Mouse (Mus musculus) stomach, embryonic 15.5 days (tissue): ENCODE measurements around the gene Atf7ip2. TPM values are rescaled to one million over a fixed set of nuclear protein-coding genes. Genes with fewer than 3 reads are reported as not detected.
"Not testable (repeated sequence)": the region's sequence is repeated elsewhere in the genome, so short reads cannot be mapped to it uniquely, and the experiment has no call there.

Experiments
- ATAC-seq: fragments of 200-750 bp; cut with Nextera tagmentation; 2 replicates; pipeline ENCODE4 v1.8.0; 2017; ENCODE audit warnings: low read depth, moderate number of reproducible peaks, moderate TSS enrichment; ENCODE audit not compliant: insufficient read depth, low FRiP score
- H3K27ac ChIP-seq: fragments of 300-500 bp; sonication (generic); 2 replicates; pipeline ENCODE4 v1.5.1; 2015; ENCODE audit warnings: mild to moderate bottlenecking, inconsistent platforms
- H3K27me3 ChIP-seq: fragments of 300-500 bp; sonication (generic); replicated peaks from 2 replicates; pipeline ENCODE4 v1.6.1; 2015; ENCODE audit warnings: inconsistent platforms
- H3K36me3 ChIP-seq: fragments of 300-500 bp; sonication (generic); 2 replicates; pipeline ENCODE4 v1.6.1; 2015; ENCODE audit warnings: inconsistent platforms
- H3K4me1 ChIP-seq: fragments of 300-500 bp; sonication (generic); 2 replicates; pipeline ENCODE4 v1.6.1; 2015; ENCODE audit warnings: inconsistent platforms
- H3K4me2 ChIP-seq: fragments of 300-500 bp; sonication (generic); 2 replicates; pipeline ENCODE4 v1.6.1; 2015; ENCODE audit warnings: mild to moderate bottlenecking, inconsistent platforms
- H3K4me3 ChIP-seq: fragments of 300-500 bp; sonication (generic); replicated peaks from 2 replicates; pipeline ENCODE4 v1.5.1; 2015; ENCODE audit warnings: inconsistent platforms
- H3K9ac ChIP-seq: fragments of 300-500 bp; sonication (generic); 2 replicates; pipeline ENCODE4 v1.6.1; 2015; ENCODE audit warnings: inconsistent platforms
- H3K9me3 ChIP-seq: fragments of 300-500 bp; sonication (generic); 2 replicates; pipeline ENCODE4 v1.6.1; 2016; ENCODE audit warnings: inconsistent platforms
- WGBS: fragments of 180-500 bp; shearing (Covaris S2); methylation state at CpG from one replicate; pipeline ENCODE4 v1.1.7; 2015; 5-methylcytosine and 5-hydroxymethylcytosine counted together
- polyA plus RNA-seq: library from polyadenylated mRNA; unstranded; fragments of >200 nt; fragmentation: Nextera tagmentation; extraction: Ambion mirVana; gene quantifications from 2 replicates; pipeline ENCODE4 v1.2.1, GENCODE M21; 2015

The Atf7ip2 gene
- polyA plus RNA-seq, 1 experiment from 2014 or later = 0.48 TPM

GRCm38 (mm10) chr16:10236601-10237000 is 44.1 kb downstream of the Atf7ip2 start:
- H3K4me1 ChIP-seq = no peaks in the 10 kb centered on the region
- ATAC-seq = no peak
- no peak overlapping the region for H3K4me3 ChIP-seq
- no peaks in the 10 kb centered on the region for H3K9me3 ChIP-seq
- H3K36me3 ChIP-seq = no peaks in the 10 kb centered on the region
- H3K27me3 ChIP-seq = no peaks in the 10 kb centered on the region
- no peak overlapping the region for H3K9ac ChIP-seq
- H3K4me2 ChIP-seq = no peak overlapping the region
- H3K27ac ChIP-seq = no peak overlapping the region

- no peak overlapping the region for H3K27ac ChIP-seq
- no peak for ATAC-seq
- WGBS = 44% methylated on average over 1 of the region's 1 CpGs
These were observed 61.5 kb downstream of the Atf7ip2 start for GRCm38 (mm10) chr16:10253993-10254392.

GRCm38 (mm10) chr16:10272256-10272655 is 79.7 kb downstream of the Atf7ip2 start:
- ATAC-seq = no peak
- Histone ChIP-seq H3K9me3 (no peaks in the 10 kb centered on the region), H3K4me2 (no peak overlapping the region), H3K27ac (no peak overlapping the region), H3K4me1 (no peaks in the 10 kb centered on the region), H3K4me3 (no peak overlapping the region), H3K9ac (no peak overlapping the region), H3K36me3 (no peaks in the 10 kb centered on the region), H3K27me3 (no peaks in the 10 kb centered on the region)
- WGBS = 24% methylated on average over 3 of the region's 3 CpGs

More at GRCm38 (mm10) chr16:10253993-10254392, 61.5 kb downstream of the Atf7ip2 start:
- Histone ChIP-seq H3K9ac (no peak overlapping the region), H3K4me1 (no peaks in the 10 kb centered on the region), H3K4me3 (no peak overlapping the region), H3K27me3 (no peaks in the 10 kb centered on the region), H3K4me2 (no peak overlapping the region), H3K9me3 (no peaks in the 10 kb centered on the region), H3K36me3 (no peaks in the 10 kb centered on the region)

- Histone ChIP-seq H3K9ac (no peak overlapping the region), H3K27me3 (no peaks in the 10 kb centered on the region), H3K4me1 (no peaks in the 10 kb centered on the region), H3K36me3 (no peaks in the 10 kb centered on the region), H3K4me2 (no peak overlapping the region), H3K4me3 (no peak overlapping the region), H3K9me3 (no peaks in the 10 kb centered on the region), H3K27ac (no peak overlapping the region)
- 68% methylated on average over 4 of the region's 4 CpGs for WGBS
- ATAC-seq = no peak
These were observed 82.0 kb downstream of the Atf7ip2 start for GRCm38 (mm10) chr16:10274465-10274864.

GRCm38 (mm10) chr16:10276778-10277177 is 84.3 kb downstream of the Atf7ip2 start:
- not testable (repeated sequence) for H3K4me2 ChIP-seq, H3K4me3 ChIP-seq, H3K36me3 ChIP-seq, H3K9me3 ChIP-seq, H3K27me3 ChIP-seq, H3K4me1 ChIP-seq, ATAC-seq, H3K9ac ChIP-seq, H3K27ac ChIP-seq
- 78% methylated on average over 5 of the region's 5 CpGs for WGBS

- no peaks in the 10 kb centered on the region for H3K9me3 ChIP-seq
- no peaks in the 10 kb centered on the region for H3K36me3 ChIP-seq
- H3K4me1 ChIP-seq = no peaks in the 10 kb centered on the region
- ATAC-seq = no peak
- H3K4me3 ChIP-seq = no peak overlapping the region
- no peaks in the 10 kb centered on the region for H3K27me3 ChIP-seq
- WGBS = 44% methylated on average over 12 of the region's 12 CpGs
- no peak overlapping the region for H3K9ac ChIP-seq
- no peak overlapping the region for H3K27ac ChIP-seq
- H3K4me2 ChIP-seq = no peak overlapping the region
These were observed 87.9 kb downstream of the Atf7ip2 start for GRCm38 (mm10) chr16:10280286-10280951.

- no peaks in the 10 kb centered on the region for H3K4me1 ChIP-seq
- H3K4me2 ChIP-seq = no peak overlapping the region
- H3K9ac ChIP-seq = no peak overlapping the region
- H3K36me3 ChIP-seq = no peaks in the 10 kb centered on the region
- H3K27me3 ChIP-seq = no peaks in the 10 kb centered on the region
- 81% methylated on average over 3 of the region's 3 CpGs for WGBS
- H3K4me3 ChIP-seq = no peak overlapping the region
- no peaks in the 10 kb centered on the region for H3K9me3 ChIP-seq
- no peak for ATAC-seq
- H3K27ac ChIP-seq = no peak overlapping the region
These were observed 89.4 kb downstream of the Atf7ip2 start for GRCm38 (mm10) chr16:10281890-10282289.

GRCm38 (mm10) chr16:10286513-10287268 is 94.2 kb downstream of the Atf7ip2 start:
- H3K27me3 ChIP-seq = no peaks in the 10 kb centered on the region
- H3K27ac ChIP-seq = no peak overlapping the region
- H3K36me3 ChIP-seq = no peaks in the 10 kb centered on the region
- H3K4me1 ChIP-seq = no peaks in the 10 kb centered on the region
- H3K9ac ChIP-seq = no peak overlapping the region
- H3K9me3 ChIP-seq = no peaks in the 10 kb centered on the region
- no peak for ATAC-seq
- WGBS = 66% methylated on average over 9 of the region's 9 CpGs
- H3K4me2 ChIP-seq = no peak overlapping the region
- no peak overlapping the region for H3K4me3 ChIP-seq

- 87% methylated on average over 6 of the region's 6 CpGs for WGBS
- H3K36me3 ChIP-seq = no peaks in the 10 kb centered on the region
- no peaks in the 10 kb centered on the region for H3K27me3 ChIP-seq
- H3K4me2 ChIP-seq = no peak overlapping the region
- H3K4me1 ChIP-seq = no peaks in the 10 kb centered on the region
- H3K9me3 ChIP-seq = no peaks in the 10 kb centered on the region
- no peak overlapping the region for H3K4me3 ChIP-seq
- no peak overlapping the region for H3K27ac ChIP-seq
- no peak for ATAC-seq
- H3K9ac ChIP-seq = no peak overlapping the region
These were observed 95.6 kb downstream of the Atf7ip2 start for GRCm38 (mm10) chr16:10288115-10288514.

GRCm38 (mm10) chr16:10297696-10298644 is 105.5 kb downstream of the Atf7ip2 start:
- Histone ChIP-seq H3K27ac (no peak overlapping the region), H3K9me3 (no peaks in the 10 kb centered on the region), H3K27me3 (no peaks in the 10 kb centered on the region), H3K4me3 (no peak overlapping the region), H3K36me3 (no peaks in the 10 kb centered on the region; the same call in 1 of the 2 replicates), H3K9ac (no peak overlapping the region), H3K4me2 (no peak overlapping the region), H3K4me1 (peaks cover 10% of the 10 kb centered on the region)
- 0 out of 2 replicates have a peak, but pooled peaks have one; percentile 5 for ATAC-seq
- 80% methylated on average over 10 of the region's 10 CpGs for WGBS

GRCm38 (mm10) chr16:10299637-10300036 is 107.1 kb downstream of the Atf7ip2 start:
- H3K27ac ChIP-seq = no peak overlapping the region; the same call in 1 of the 2 replicates
- WGBS = 17% methylated on average over 8 of the region's 8 CpGs
- H3K36me3 ChIP-seq = no peaks in the 10 kb centered on the region; the same call in 1 of the 2 replicates
- H3K9ac ChIP-seq = no peak overlapping the region
- ATAC-seq = peak; percentile 71
- no peaks in the 10 kb centered on the region for H3K27me3 ChIP-seq
- peak overlapping the region; percentile 21; the same call in 1 of the 2 replicates for H3K4me2 ChIP-seq
- no peak overlapping the region for H3K4me3 ChIP-seq
- H3K9me3 ChIP-seq = no peaks in the 10 kb centered on the region
- peaks cover 10% of the 10 kb centered on the region for H3K4me1 ChIP-seq
